Mouse (Mus musculus): Measurements from ENCODE around the gene Tspan15. TPM values are rescaled to one million over a fixed set of nuclear protein-coding genes. Genes with fewer than 3 reads are reported as not detected.

Tspan15 gene
- total RNA-seq, 2 experiments from 2014 or later = 5.4 to 9.4 TPM

DNA sequence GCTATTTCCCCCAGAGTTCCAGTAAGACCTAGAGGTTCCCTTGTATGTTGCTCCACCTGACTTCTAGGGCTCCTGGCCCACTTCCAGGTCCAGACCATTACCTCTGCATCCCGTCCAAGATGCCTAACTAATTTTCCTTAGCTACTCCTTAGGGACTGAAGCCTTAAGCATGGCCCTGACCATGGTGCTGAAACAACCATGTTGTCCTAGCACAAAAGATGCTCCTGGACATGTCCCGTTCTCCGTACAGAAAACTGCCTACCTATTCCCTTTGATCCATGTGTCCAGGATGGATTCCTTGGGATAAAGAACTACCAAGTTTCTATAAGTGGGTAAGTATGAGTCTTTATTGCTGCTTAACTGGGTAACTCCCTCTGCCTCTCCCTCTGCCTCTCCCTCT lies 93.0 kb downstream of the Tspan15 start:
- no peak for ATAC-seq (replicated peaks; ENCODE audit: low FRiP score, poor library complexity, severe bottlenecking)

DNA sequence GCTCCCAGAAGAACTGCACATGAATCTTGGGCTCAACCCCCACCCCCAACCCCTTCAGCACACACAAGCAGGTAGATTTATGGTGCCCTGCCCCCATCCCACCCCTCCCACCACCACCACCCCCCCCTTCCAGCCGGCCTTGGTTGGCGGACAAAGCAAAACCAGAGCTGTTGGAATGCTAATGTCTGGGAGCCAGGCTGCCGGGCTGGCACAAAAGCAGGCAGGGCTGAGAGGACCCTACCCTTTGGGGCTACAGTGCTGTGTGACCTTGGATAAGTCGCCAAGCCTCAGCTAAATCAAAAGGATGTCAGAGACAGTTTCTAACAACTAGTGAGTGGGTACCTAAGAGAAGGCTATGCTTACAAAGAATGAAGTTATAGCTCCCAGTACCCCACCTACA lies 93.9 kb downstream of the Tspan15 start:
- ATAC-seq (replicated peaks; ENCODE audit: low FRiP score, poor library complexity, severe bottlenecking) = no peak

DNA sequence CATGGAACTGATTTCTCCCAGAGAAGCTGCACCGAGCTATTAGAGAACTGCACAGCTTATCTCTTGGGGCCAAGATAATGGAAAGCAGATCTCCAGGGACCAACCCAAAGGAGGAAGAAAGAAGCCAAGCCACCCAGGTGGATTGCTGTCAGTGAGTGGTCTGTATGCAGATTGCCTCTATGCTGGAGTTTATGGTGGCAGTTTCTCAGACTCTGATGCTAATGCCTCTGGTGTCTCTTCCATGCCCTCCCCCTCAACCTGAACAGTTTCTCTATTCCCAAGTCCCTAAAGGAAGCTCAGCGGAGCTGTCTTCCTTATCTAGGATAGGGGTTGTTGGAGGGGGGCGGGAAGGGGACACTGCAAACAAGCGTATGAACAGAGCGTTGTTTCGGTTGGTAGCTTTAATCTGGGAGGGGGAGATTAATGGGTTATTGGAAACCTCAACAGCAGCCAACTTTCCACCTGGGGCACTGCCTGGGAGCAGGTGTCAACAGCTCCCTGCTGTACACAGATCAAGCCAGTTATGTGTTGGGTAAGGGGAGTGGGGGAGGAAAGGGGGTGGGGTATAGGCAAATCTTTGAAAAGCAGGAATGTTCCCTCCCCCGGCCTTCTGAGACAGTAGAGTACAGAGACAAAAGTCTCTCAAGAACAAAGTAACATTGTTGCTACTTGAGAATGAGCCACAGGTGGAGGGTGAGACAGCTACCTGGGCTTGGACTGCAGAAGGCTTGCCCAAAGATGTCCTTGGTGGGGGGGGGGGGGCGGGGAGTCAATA lies 95.2 kb downstream of the Tspan15 start:
- ATAC-seq (replicated peaks; ENCODE audit: low FRiP score, poor library complexity, severe bottlenecking) = no peak

Other genes with a start within 250 kb of the Tspan15 start
- gene Neurog3, start 98.2 kb downstream of the Tspan15 start, total RNA-seq (2015; ENCODE audit: low replicate concordance) = not detected in 2 replicates
- gene Neurog3, start 98.2 kb downstream of the Tspan15 start, total RNA-seq (2017; ENCODE audit: low replicate concordance) = not detected in 2 replicates
- gene Fam241b, start 87.3 kb downstream of the Tspan15 start, total RNA-seq (2015; ENCODE audit: low replicate concordance) = not detected in 2 replicates
- gene Fam241b, start 87.3 kb downstream of the Tspan15 start, total RNA-seq (2017; ENCODE audit: low replicate concordance) = not detected in 2 replicates
- not detected in 2 replicates for gene Tacr2, start 21.2 kb upstream of the Tspan15 start, total RNA-seq (2015; ENCODE audit: low replicate concordance)
- not detected in 2 replicates for gene Tacr2, start 21.2 kb upstream of the Tspan15 start, total RNA-seq (2017; ENCODE audit: low replicate concordance)
- 101 and 130 TPM in 2 replicates for gene Hk1, start 148.7 kb upstream of the Tspan15 start, total RNA-seq (2015; ENCODE audit: low replicate concordance)
- gene Hk1, start 148.7 kb upstream of the Tspan15 start, total RNA-seq (2017; ENCODE audit: low replicate concordance) = 269 and 272 TPM in 2 replicates
- not detected in 2 replicates for gene Hkdc1, start 191.2 kb upstream of the Tspan15 start, total RNA-seq (2015; ENCODE audit: low replicate concordance)
- not detected in 2 replicates for gene Hkdc1, start 191.2 kb upstream of the Tspan15 start, total RNA-seq (2017; ENCODE audit: low replicate concordance)
- gene 4930507D05Rik, start 218.2 kb upstream of the Tspan15 start, total RNA-seq (2015; ENCODE audit: low replicate concordance) = not detected in 2 replicates
- not detected in 2 replicates for gene 4930507D05Rik, start 218.2 kb upstream of the Tspan15 start, total RNA-seq (2017; ENCODE audit: low replicate concordance)
- 16.2 and 37.7 TPM in 2 replicates for gene Supv3l1, start 218.5 kb upstream of the Tspan15 start, total RNA-seq (2015; ENCODE audit: low replicate concordance)
- 2.5 and 9.5 TPM in 2 replicates for gene Supv3l1, start 218.5 kb upstream of the Tspan15 start, total RNA-seq (2017; ENCODE audit: low replicate concordance)